Comparison of ENCODE assay signal across 9 mouse cellular contexts in the genomic region with DNA sequence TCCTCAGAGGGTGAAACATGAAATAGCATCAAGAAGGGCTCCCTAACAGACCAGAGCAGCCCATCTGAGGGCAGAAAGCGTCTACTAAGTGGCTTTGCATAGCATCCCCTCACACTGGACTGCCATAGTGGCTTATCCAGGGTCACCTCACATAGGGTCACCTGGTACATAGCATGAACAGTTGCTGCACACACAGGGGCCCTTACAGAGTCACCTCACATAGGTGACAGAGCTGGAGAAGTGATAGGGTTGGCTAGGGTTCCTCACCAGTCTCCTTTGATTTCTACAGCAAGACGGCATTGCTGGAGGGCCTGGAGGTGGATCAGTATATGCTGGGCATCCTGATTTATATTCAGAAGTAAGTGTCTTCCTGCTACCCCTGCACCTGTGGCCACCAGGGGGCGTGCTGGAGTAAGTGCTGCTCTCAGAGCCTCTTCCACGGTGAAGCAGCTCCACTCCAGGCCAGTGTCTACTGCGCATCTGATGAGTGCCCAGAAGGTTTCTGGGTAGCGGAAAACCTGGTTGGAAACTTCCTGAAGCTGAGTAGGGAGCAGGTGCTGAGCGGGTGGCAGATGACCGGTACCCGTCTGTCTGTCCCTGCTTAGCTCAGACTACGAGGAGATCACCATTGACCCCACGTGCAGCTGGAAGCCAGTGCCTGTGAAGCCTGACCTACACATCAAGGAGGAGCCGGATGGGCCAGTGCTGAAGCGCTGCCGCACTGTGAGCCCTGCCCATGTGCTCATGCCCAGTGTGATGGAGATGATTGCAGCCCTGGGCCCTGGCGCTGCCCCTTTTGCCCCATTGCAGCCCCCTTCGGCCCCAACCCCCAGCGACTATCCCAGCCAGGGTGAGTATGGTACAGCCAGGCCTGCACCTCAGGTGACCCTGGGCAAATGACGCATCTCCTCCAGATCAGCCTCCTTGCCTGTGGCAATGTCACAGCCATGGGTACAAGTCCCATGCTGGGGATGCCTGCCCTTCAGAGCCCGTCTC. TPM values are rescaled to one million over a fixed set of nuclear protein-coding genes. Genes with fewer than 3 reads are reported as not detected.
DNase-seq lines count a peak whose midpoint lies in the region; ATAC-seq lines count a peak whose summit lies in the region.
"Had no signal": no experiment of that assay in that cellular context is flagged by ENCODE, and none has a peak within 500 bp of the region (broad histone marks: within the 10 kb centered on the region; RNA-seq: fewer than 3 reads in every experiment).

No protein-coding gene starts in this region.

- H3K4me1 ChIP-seq in midbrain, embryonic 11.5 days (ENCODE audit: control insufficient read depth, insufficient read depth, low read length) = no peaks in the 10 kb centered on the region
- H3K4me1 ChIP-seq in midbrain, embryonic 16.5 days (ENCODE audit: control insufficient read depth, insufficient read depth, low read length) = no peaks in the 10 kb centered on the region

- no peak overlapping the region for H3K9ac ChIP-seq in midbrain, embryonic 11.5 days (ENCODE audit: low read length)
- no peak overlapping the region for H3K9ac ChIP-seq in midbrain, embryonic 16.5 days (ENCODE audit: low read depth, low read length)

- H3K27ac ChIP-seq in midbrain, embryonic 11.5 days (ENCODE audit: low read depth, low read length) = no peak overlapping the region
- H3K27ac ChIP-seq in midbrain, embryonic 16.5 days (ENCODE audit: low read length) = no peak overlapping the region

- 90% methylated on average over 19 of the region's 19 CpGs for WGBS in midbrain, embryonic 11.5 days
- WGBS in midbrain, embryonic 16.5 days = 88% methylated on average over 19 of the region's 19 CpGs

- peaks cover 55% of the 10 kb centered on the region for H3K36me3 ChIP-seq in midbrain, embryonic 11.5 days (ENCODE audit: control insufficient read depth, insufficient read depth, low read length)
- H3K36me3 ChIP-seq in midbrain, embryonic 16.5 days (ENCODE audit: control insufficient read depth, insufficient read depth, low read length) = peaks cover 68% of the 10 kb centered on the region

- peak; percentile 75 to 90 for DNase-seq in adrenal gland, adult (ENCODE audit: inconsistent age in 2 of 2, low spot score in 1 of 2)
- DNase-seq in adrenal gland, adult 8-10 months = no peak
- peak; percentile 89 for DNase-seq in midbrain, embryonic 11.5 days (ENCODE audit: low spot score, missing footprints)
- peak; percentile 60 to 82 for DNase-seq in cerebellum, postnatal 14 days
- peak; percentile 63 to 81 for DNase-seq in kidney, adult 8-10 months
- DNase-seq in lung, postnatal 10 days = peak; percentile 79
- DNase-seq in spleen, postnatal 4 days (ENCODE audit: low spot score in 2 of 2) = peak; percentile 80 to 96

- H3K4me3 ChIP-seq in midbrain, embryonic 11.5 days (ENCODE audit: low read depth, low read length) = no peak overlapping the region
- H3K4me3 ChIP-seq in midbrain, embryonic 16.5 days (ENCODE audit: low read depth, low read length) = no peak overlapping the region
- H3K4me3 ChIP-seq: heart, embryonic 15.5 days had no signal

- H3K27me3 ChIP-seq in midbrain, embryonic 11.5 days (ENCODE audit: control insufficient read depth, insufficient read depth, low read length) = no peaks in the 10 kb centered on the region
- no peaks in the 10 kb centered on the region for H3K27me3 ChIP-seq in midbrain, embryonic 16.5 days (ENCODE audit: control insufficient read depth, insufficient read depth, low read depth, low read length)
- H3K27me3 ChIP-seq: heart, embryonic 15.5 days had no signal

- no peaks in the 10 kb centered on the region for H3K9me3 ChIP-seq in midbrain, embryonic 11.5 days (ENCODE audit: control insufficient read depth, low read length)
- no peaks in the 10 kb centered on the region for H3K9me3 ChIP-seq in midbrain, embryonic 16.5 days (replicated peaks; ENCODE audit: control insufficient read depth, low read length, poor library complexity, severe bottlenecking)
- H3K9me3 ChIP-seq: heart, embryonic 15.5 days had no signal

- ATAC-seq in midbrain, embryonic 11.5 days (ENCODE audit: low FRiP score) = peak; percentile 35
- no peak for ATAC-seq in midbrain, embryonic 16.5 days

- no peak overlapping the region for H3K4me2 ChIP-seq in midbrain, embryonic 11.5 days
- H3K4me2 ChIP-seq in midbrain, embryonic 16.5 days (ENCODE audit: low read length) = no peak overlapping the region
- H3K4me2 ChIP-seq: heart, embryonic 15.5 days had no signal

RNA-seq across cellular contexts. Expression of a gene that starts 12.4 kb away (rescaled TPM):
- 1,000 to 10,000 TPM; 1,457 to 1,759 (median 1,529) TPM for total RNA-seq in adrenal gland, adult 8-10 months (2022)
- 5,393 and 5,428 TPM in 2 replicates for polyA plus RNA-seq in midbrain, embryonic 11.5 days (2014; fragmentation: Nextera tagmentation; extraction: Ambion mirVana)
- 3,917 and 4,008 TPM in 2 replicates for polyA plus RNA-seq in midbrain, embryonic 16.5 days (2015; fragmentation: Nextera tagmentation; extraction: Ambion mirVana)

RNA-seq across cellular contexts. Expression of a gene that starts 13.9 kb away (rescaled TPM):
- 10 to 100 TPM; 51.9 to 66.8 (median 59.9) TPM for total RNA-seq in adrenal gland, adult 8-10 months (2022)
- 13.3 and 16.4 TPM in 2 replicates for polyA plus RNA-seq in midbrain, embryonic 11.5 days (2014; fragmentation: Nextera tagmentation; extraction: Ambion mirVana)
- 30.2 and 33.4 TPM in 2 replicates for polyA plus RNA-seq in midbrain, embryonic 16.5 days (2015; fragmentation: Nextera tagmentation; extraction: Ambion mirVana)

RNA-seq across cellular contexts. Expression of a gene that starts 41.4 kb away (rescaled TPM):
- total RNA-seq in adrenal gland, adult 8-10 months (2022) = 10 to 100 TPM; 68.9 to 84.3 (median 80.5) TPM
- polyA plus RNA-seq in midbrain, embryonic 11.5 days (2014; fragmentation: Nextera tagmentation; extraction: Ambion mirVana) = 966 and 1,015 TPM in 2 replicates
- 203 and 224 TPM in 2 replicates for polyA plus RNA-seq in midbrain, embryonic 16.5 days (2015; fragmentation: Nextera tagmentation; extraction: Ambion mirVana)
